Mouse (Mus musculus): Measurements from ENCODE around the gene Pld3.

The Pld3 gene

DNA sequence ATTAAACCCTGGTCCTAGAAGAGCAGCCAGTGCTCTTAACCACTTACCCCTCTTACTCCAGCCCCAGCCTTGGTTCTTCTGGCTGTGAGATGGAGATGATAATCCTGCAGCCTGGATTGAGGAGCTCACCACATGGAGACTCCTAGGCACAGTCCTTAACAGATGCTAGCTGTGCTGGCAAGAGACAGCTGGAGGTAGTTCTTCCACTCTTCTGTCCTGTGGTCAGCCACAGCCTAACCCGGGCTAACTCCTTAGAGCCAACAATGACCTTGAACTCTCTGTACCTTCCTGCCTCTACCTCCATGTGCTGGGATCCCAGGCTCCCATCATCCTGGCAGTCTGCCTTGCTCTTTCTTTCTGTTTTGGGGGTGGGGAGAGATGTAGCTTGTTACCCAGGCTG lies 8.0 kb upstream of the Pld3 start:
- DNase-seq, result no peak

DNA sequence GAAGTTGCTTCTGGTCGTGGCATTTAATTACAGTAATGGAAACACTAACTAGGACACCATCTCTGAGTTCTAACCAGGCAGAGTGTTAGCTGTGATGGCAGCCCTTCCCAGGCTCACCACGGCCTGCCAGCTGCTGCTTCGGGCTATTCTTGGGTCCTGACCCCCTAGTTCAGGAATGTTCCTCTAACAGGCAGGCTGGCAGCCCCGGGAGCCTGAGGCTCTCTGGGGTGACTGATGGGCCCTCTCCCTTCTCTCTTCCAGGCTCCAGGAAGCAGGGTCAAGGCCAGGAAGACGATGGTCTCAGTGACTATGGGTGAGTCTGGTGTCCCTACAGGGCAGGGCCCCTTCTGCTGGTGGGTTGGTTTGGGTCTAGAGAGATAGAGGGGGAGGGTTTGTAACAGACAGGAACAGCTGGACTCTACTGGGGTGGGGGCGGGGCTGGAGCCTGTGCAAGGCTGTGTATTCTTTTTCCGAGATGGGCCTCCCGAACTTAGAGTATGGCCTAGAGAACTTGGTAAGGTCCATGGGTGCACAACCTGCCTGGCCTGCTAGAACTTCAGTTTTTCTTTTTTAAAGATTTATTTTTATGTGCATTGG lies 7.4 kb upstream of the Pld3 start:
- DNase-seq, result no peak

DNA sequence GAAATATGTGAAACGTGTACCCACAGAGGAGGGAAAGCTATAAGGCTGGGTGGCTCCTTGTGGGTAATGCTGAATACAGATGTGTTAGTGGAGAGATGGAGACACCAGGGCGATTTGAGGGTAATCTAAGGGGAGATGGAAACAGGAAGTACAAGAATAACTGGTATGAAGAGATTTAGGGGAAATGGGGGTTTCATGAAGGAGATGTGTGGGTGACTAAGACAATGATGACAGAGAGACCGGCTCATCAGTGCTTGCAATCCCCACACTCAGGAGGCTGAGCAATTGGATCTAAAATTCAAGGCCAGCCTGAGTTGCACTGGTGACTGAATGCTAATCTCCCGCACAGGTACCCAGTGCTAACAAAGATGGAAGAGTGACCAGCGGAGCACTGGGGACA lies 948 bp downstream of the Pld3 start:
- DNase-seq, result no peak

- DNase-seq, result no peak
These were observed 3.4 kb downstream of the Pld3 start for GRCm38 (mm10) chr7:27549597-27549996.

DNA sequence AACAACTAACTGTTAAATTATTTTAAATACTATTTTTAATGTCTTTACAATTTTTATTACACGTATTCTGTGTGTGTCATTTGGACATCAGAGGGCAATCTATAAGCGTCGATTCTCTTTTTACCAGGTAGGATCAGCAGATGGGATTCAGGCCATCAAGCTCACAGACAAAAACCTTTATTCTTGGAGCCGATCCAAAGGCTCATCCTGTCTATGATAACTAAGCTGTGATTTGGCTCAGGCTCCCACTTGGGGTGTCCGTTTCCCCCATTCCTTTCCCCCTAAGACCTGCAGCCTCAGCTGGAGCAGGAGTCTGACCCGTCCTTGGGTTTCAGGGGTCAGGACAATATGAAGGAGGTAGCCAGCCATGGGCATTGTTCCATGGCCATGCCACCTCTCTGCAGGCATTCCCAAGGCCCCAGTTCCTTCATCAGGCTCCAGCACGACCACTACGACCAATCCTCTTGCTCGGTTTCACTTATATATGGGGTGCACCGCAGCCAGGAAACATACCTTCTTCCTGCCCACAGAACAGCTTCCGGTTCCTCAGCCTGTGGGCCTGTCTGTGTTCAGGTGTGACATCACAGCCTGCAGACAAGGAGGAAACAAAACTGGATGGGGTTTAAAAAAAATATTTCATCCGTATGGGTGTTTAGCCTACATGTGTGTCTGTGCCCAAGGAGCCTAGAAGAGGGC lies 8.2 kb downstream of the Pld3 start:
- no peak for DNase-seq

DNA sequence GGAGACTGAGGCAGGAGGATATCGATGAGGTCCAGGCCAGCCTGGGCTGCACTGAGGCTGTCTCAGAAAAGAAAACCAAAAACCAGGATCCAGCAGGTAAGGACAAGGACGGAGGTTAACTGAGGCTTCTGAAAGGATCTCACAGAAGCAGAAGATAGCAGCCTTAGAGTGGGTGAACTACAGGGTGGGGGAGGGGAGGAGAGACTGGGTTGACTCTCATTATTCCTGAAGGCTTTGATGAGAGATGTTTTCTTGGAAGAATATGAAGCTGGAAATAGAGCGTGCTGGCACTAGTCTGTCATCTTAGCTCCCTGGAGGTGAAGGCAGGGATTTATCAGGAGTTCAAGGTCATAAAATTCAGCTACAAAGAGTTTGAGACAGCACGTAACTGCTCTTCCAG lies 9.2 kb downstream of the Pld3 start:
- no peak for DNase-seq

- DNase-seq, result no peak
These were observed 10.0 kb downstream of the Pld3 start for GRCm38 (mm10) chr7:27543065-27543464.

- peak; percentile 69 for DNase-seq
These were observed 10.5 kb downstream of the Pld3 start for GRCm38 (mm10) chr7:27542392-27543033.

GRCm38 (mm10) chr7:27541922-27542321 lies 11.1 kb downstream of the Pld3 start:
- no peak for DNase-seq

DNA sequence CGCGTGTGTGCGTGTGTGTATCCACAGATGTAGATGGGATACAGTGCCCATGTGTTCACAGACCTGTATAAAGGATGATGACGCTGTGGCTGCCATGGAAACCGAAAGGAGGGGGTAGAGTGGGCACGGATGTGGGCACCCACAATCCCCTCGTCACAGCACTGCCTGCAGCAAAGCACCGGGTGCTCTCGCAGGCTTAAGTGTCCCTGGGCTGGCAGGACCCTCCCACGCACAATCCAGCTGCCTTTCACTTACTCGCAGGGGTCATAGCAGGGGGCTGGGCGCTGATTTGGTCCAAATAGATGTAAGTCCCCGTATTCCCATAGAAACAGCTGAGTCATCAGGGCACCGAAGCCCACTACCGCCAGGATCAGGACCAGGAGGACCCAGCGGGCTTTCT lies 11.6 kb downstream of the Pld3 start:
- no peak for DNase-seq

GRCm38 (mm10) chr7:27540935-27541334 lies 12.1 kb downstream of the Pld3 start:
- DNase-seq, result no peak

DNA sequence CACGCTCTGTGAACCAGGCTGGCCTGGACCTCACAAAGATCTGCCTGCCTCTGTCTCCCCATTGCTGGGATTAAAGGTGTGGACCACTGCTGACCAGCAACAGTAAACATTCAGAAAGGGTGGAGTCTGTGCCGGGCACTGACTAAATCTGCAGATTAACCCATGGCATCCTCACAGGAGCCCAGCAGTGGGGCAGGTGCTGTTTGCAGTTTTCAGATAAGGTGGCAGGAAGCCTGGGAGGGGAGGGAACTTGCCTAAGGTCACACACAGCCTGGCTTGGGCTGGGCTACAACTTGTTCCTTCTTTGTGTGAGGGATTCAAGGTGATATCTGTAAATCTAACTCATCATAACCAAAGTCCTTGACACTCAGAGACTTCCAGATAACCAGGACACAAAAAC lies 12.5 kb downstream of the Pld3 start:
- DNase-seq, result no peak

DNA sequence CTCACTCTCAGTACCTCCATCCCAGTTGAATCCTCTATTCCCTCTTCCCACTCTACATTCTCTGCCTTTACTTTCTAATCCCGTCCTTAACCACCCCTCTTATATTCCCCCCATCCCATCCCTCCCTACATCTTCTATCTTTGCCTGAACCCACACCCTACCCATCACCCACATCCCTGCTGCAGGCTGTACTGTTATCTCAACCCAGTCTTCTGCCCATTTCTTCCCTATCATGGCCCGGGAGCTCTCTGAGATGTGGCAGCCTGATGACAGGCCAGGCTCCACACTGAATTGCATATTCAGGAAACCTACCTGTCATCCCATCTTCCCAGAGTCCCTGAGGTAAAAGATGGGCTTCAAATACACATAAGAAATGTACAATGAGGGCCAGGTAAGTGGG lies 14.2 kb downstream of the Pld3 start:
- no peak for DNase-seq

DNA sequence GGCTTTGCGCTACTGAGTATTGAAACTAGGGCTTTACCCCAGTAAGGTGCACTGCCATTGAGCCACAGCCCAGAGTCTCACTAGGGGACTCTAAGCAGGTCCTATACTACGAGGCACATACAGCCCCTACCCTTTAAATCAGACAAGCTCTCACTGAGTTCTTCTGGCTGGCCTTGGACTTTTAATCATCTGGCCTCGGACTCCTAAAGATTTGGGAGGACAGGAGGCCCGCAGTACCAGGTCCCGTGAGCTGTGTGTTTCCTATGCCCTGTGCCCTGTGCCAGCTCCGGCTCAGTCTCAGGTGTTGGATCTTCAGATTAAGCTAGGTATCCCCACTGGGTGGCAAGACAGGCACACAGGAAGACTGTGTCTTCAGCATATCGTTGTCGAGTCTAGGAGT lies 15.0 kb downstream of the Pld3 start:
- no peak for DNase-seq

GRCm38 (mm10) chr7:27536618-27537017 lies 16.4 kb downstream of the Pld3 start:
- no peak for DNase-seq

DNA sequence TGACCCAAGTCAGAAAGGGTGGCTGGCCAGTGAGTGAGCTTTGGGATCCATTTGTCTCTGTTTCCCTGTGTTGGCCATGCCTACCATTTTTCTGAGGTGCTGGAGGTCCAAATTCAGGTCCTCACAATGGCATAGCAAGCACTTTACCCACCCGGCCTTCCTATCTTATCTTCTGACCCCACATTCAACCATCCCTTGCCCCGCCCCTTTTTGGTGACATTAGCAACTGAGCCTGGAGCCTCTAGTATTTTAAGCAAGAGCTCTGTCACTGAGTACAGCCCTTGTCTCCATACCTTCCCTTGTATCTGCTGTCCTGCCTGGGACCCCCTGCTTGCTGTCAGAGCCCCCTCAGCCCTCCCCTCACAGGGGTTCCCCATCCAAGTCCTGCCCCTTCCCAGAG lies 17.6 kb downstream of the Pld3 start:
- DNase-seq, result no peak

- DNase-seq, result no peak
These were observed 20.5 kb downstream of the Pld3 start for GRCm38 (mm10) chr7:27532480-27533050.

GRCm38 (mm10) chr7:27531707-27532106 lies 21.3 kb downstream of the Pld3 start:
- DNase-seq, result no peak

- DNase-seq, result no peak
These were observed 22.1 kb downstream of the Pld3 start for GRCm38 (mm10) chr7:27530937-27531336.

DNA sequence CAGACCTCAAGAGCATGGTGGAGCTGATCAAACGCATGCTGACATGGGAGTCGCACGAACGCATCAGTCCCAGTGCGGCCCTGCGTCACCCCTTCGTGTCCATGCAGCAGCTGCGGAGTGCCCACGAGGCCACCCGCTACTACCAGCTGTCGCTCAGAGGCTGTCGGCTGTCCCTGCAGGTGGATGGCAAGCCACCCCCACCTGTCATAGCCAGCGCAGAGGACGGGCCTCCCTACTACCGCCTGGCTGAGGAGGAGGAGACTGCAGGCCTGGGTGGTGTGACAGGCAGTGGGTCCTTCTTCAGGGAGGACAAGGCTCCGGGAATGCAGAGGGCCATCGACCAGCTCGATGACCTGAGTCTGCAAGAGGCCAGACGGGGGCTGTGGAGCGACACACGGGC lies 23.9 kb downstream of the Pld3 start:
- no peak for DNase-seq

DNA sequence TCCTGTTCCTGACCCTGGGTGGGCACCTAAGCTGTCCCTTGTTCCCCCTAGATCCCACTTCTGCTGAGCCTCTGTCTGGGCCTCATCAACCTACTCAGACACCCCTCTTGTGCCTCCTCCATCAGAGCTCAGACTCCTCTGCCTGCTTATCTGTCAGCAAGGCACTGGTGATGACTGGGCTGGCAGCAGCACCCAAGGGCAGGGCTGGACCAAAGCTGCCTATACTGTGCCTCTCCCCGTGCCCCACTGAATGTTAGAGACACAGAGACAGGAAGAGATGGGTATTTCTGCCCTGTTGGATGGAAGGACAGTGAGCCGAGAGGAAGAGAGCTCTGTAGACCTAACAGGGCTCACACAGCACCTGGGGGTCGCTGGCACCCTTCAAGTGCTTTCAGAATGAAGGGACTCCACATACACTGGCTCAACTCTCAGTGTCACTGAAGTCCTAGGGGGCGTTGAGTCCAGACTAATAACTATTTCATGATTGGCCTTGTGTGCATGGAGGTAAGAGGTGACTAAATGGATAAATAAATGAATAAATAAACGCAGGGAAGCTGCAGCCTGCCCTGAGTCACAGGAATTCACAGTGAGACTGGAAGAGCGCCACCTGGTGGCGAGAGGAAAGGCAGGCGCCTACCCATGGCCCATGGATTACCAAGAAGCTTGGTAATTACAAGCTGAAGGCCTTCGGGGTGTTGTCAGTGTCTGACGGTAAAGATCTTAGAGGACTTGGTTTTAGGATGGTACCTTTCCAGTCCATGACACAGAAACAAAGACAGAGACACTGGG lies 26.8 kb downstream of the Pld3 start:
- DNase-seq, result peak; percentile 56

DNA sequence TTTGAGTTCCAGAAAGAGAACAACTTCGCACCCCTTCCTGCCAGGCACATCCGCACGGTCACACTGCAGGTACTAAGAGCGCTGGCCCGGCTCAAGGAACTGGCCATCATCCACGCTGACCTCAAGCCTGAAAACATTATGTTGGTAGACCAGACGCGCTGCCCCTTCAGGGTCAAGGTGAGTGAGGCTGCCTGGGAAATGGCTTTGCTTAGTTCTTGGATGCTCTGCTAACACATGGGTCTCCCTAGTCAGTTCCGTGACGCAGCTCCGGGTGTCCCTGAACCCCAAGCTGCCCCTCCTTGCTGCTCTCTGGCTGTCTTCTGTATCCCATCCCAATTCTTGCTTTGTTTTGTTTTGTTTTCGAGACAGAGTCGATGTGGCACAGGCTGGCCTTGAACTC lies 29.2 kb downstream of the Pld3 start:
- DNase-seq, result no peak

DNA sequence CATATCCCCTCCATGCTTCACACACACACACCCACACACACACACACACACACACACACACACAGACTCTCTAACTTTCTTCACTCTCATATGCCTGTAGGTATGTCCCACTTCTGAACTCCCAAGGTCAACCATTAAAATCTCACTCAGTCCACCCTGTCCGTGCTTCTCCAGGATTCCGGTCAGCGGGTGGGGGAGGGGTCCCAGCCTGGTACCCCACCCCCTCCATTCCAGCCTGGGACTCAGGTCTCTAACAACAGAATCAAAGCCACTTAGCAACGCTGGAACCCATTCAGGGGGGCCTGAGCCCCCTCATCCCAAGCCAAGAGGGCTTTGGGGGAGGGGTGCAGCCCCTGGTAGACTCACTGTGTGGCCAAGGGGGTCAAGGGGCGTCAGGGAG lies 30.1 kb downstream of the Pld3 start, which contains the start of gene Hipk4:
Hipk4 (plus strand) TSS at position 301 of the 400 bp plus-strand sequence.
- no peak for DNase-seq

Data from kidney, adult 11 months (tissue).